Comparison of ENCODE assay signal across 8 mouse cellular contexts in the genomic region with DNA sequence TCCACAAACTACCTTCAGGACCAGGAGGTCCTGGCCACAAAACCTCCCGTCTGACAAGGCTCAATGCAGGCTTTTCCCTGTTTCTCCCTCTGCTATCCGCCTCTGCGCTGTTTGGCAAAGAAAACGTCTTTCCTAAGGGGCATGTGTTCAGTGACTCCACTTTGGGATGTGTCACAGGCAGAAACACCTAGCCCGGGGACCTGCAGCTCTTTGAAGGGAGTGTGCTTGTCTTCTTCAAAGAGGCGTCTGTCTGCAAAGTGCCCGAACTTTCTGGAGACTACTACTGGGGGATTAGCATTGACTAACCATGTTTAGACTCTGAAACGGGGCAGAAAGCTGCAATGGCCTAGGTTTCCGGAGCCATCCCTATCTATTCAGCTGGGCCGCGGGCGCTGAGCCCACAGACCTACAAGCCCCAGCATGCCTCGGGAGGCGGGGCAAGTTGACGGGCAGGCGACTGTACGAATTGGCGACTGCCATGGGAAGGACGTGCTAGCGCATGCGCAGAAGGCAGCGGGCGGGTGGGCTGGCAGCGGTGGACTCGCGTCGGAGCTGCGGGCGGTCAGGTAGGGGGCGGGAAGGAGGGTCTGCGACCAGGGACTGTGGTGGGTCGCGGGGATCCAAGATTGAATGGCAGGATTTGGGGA. TPM values are rescaled to one million over a fixed set of nuclear protein-coding genes. Genes with fewer than 3 reads are reported as not detected.
DNase-seq lines count a peak whose midpoint lies in the region; ATAC-seq and TF ChIP-seq lines count a peak whose summit lies in the region.

Trim32 (plus strand) TSS at position 483 of the 647 bp plus-strand sequence.

- ATAC-seq in hematopoietic stem cell, adult 5-6 weeks (replicated peaks in 1 of 2; ENCODE audit: insufficient read depth in 1 of 2, low FRiP score in 2 of 2, low TSS enrichment in 1 of 2, low read depth in 1 of 2, poor library complexity in 2 of 2, severe bottlenecking in 2 of 2) = peak; percentile 98
- ATAC-seq in lung, embryonic 16.5 days (ENCODE audit: low read depth) = peak; percentile 99

- no peaks in the 10 kb centered on the region for H3K27me3 ChIP-seq in MEL (ENCODE audit: control insufficient read depth in 1 of 2, insufficient read depth in 2 of 2, low read length in 2 of 2)
- no peaks in the 10 kb centered on the region for H3K27me3 ChIP-seq in lung, embryonic 16.5 days (ENCODE audit: control insufficient read depth, insufficient read depth, low read depth, low read length)

- H3K79me2 ChIP-seq in MEL (ENCODE audit: control insufficient read depth, insufficient read depth, low read length, poor library complexity) = no peaks in the 10 kb centered on the region; the same call in 1 of the 2 replicates

- peak within 1 kb of the TSS; percentile 81 for H3K4me2 ChIP-seq in lung, embryonic 16.5 days (ENCODE audit: low read depth, low read length)

- peak; percentile 90 for DNase-seq in MEL (ENCODE audit: low read depth, low spot score)
- peak; percentile 99 to 100 for DNase-seq in cerebellum, adult 18-20 months
- DNase-seq in forelimb bud, embryonic 11.5 days (ENCODE audit: low read depth, low spot score) = peak; percentile 97
- peak; percentile 95 for DNase-seq in layer of hippocampus, adult 9-10 months (ENCODE audit: low spot score)
- DNase-seq in ovary, postnatal 10 days (ENCODE audit: low spot score) = peak; percentile 99
- DNase-seq in thymus, postnatal 10 days (ENCODE audit: low spot score in 2 of 2) = peak; percentile 96 to 99

- TF ChIP-seq RAD21 in MEL (IDR thresholded peaks at IDR 0.05; ENCODE audit: low read depth, low read length) = no peak

- H3K4me1 ChIP-seq in MEL (ENCODE audit: control insufficient read depth in 1 of 2, insufficient read depth in 2 of 2, low read length in 2 of 2) = no peaks in the 10 kb centered on the region; a peak in 2 of 4 replicates
- H3K4me1 ChIP-seq in lung, embryonic 16.5 days (replicated peaks; ENCODE audit: control insufficient read depth, insufficient read depth, low read length) = peaks cover 15% of the 10 kb centered on the region

- H3K4me3 ChIP-seq in MEL (ENCODE audit: control insufficient read depth in 1 of 2, insufficient read depth in 1 of 2, low read depth in 2 of 2, low read length in 2 of 2) = peak within 1 kb of the TSS; percentile 64 to 79
- H3K4me3 ChIP-seq in lung, embryonic 16.5 days (ENCODE audit: low read length) = peak within 1 kb of the TSS; percentile 84

- H3K9ac ChIP-seq in MEL (ENCODE audit: control insufficient read depth, low read depth, low read length, poor library complexity, severe bottlenecking) = peak within 1 kb of the TSS; percentile 72
- peak within 1 kb of the TSS; percentile 82 for H3K9ac ChIP-seq in lung, embryonic 16.5 days (ENCODE audit: low read length)

- TF ChIP-seq POLR2A in MEL (IDR thresholded peaks at IDR 0.05; ENCODE audit: control insufficient read depth in 1 of 2, insufficient read depth in 1 of 2, low read depth in 1 of 2, low read length in 2 of 2, poor library complexity in 1 of 2) = peak in 1 of 2 experiments; percentile 67; a peak in 3 of 4 replicates

- WGBS in lung, embryonic 16.5 days = 3% methylated on average over 33 of the region's 33 CpGs

- TF ChIP-seq CTCF in MEL (IDR thresholded peaks at IDR 0.05 in 2 of 3, conservative IDR thresholded peaks at IDR 0.05 in 1 of 3; ENCODE audit: control insufficient read depth in 1 of 3, insufficient read depth in 1 of 3, low read depth in 2 of 3, low read length in 3 of 3, poor library complexity in 1 of 3, severe bottlenecking in 1 of 3) = no peak

- no peaks in the 10 kb centered on the region for H3K9me3 ChIP-seq in MEL (replicated peaks; ENCODE audit: insufficient read depth, low read length)
- no peaks in the 10 kb centered on the region for H3K9me3 ChIP-seq in lung, embryonic 16.5 days (ENCODE audit: control insufficient read depth, low read length)

- H3K27ac ChIP-seq in MEL (ENCODE audit: control insufficient read depth, low read depth, low read length) = peak within 1 kb of the TSS; percentile 41
- H3K27ac ChIP-seq in lung, embryonic 16.5 days (ENCODE audit: low read length) = peak within 1 kb of the TSS; percentile 31; the same call in 1 of the 2 replicates

- no peak for TF ChIP-seq EP300 in MEL (IDR thresholded peaks at IDR 0.05; ENCODE audit: low read depth in 1 of 2, low read length in 2 of 2)

- peaks cover 0 to 8% of the 10 kb centered on the region in 2 experiments; a peak in 2 of 4 replicates for H3K36me3 ChIP-seq in MEL (ENCODE audit: control insufficient read depth in 1 of 2, insufficient read depth in 2 of 2, low read length in 2 of 2)
- no peaks in the 10 kb centered on the region for H3K36me3 ChIP-seq in lung, embryonic 16.5 days (ENCODE audit: control insufficient read depth, insufficient read depth, low read length)

TF ChIP-seq in MEL, 35 proteins besides CTCF, POLR2A, EP300 and RAD21:
- TF ChIP-seq NRF1 (IDR thresholded peaks at IDR 0.05; ENCODE audit: insufficient read depth, low read depth, low read length, poor library complexity, severe bottlenecking) = peak; percentile 84
- TF ChIP-seq TBP (IDR thresholded peaks at IDR 0.05; ENCODE audit: low read depth, low read length) = 0 out of 2 replicates have a peak, but pooled peaks have one; percentile 26
- TF ChIP-seq MAZ (IDR thresholded peaks at IDR 0.05; ENCODE audit: low read depth, low read length) = 0 out of 2 replicates have a peak, but pooled peaks have one; percentile 18
- TF ChIP-seq KAT2A (conservative IDR thresholded peaks at IDR 0.05; ENCODE audit: low read depth, low read length) = peak; percentile 63; the same call in 1 of the 2 replicates
- TF ChIP-seq UBTF (IDR thresholded peaks at IDR 0.05; ENCODE audit: borderline replicate concordance, insufficient read depth, low read depth, low read length) = no peak
- TF ChIP-seq USF1 (IDR thresholded peaks at IDR 0.05; ENCODE audit: low read depth, low read length) = no peak
- 0 out of 2 replicates have a peak, but pooled peaks have one; percentile 21 for TF ChIP-seq ETS1 (IDR thresholded peaks at IDR 0.05; ENCODE audit: low read depth, low read length)
- TF ChIP-seq MYB (IDR thresholded peaks at IDR 0.05; ENCODE audit: low read depth, low read length) = no peak
- TF ChIP-seq SIN3A (IDR thresholded peaks at IDR 0.05; ENCODE audit: low read length) = peak; percentile 44; the same call in 1 of the 2 replicates
- TF ChIP-seq ELF1 (IDR thresholded peaks at IDR 0.05; ENCODE audit: low read depth, low read length) = no peak
- 0 out of 2 replicates have a peak, but pooled peaks have one; percentile 9 for TF ChIP-seq TCF12 (IDR thresholded peaks at IDR 0.05; ENCODE audit: low read depth, low read length)
- TF ChIP-seq NELFE (IDR thresholded peaks at IDR 0.05; ENCODE audit: low read depth, low read length) = peak; percentile 53
- no peak for TF ChIP-seq POLR2AphosphoS5 (IDR thresholded peaks at IDR 0.05; ENCODE audit: borderline replicate concordance, low read depth, low read length)
- TF ChIP-seq E2F4 (IDR thresholded peaks at IDR 0.05; ENCODE audit: borderline replicate concordance, low read depth, low read length) = no peak
- TF ChIP-seq HCFC1 (IDR thresholded peaks at IDR 0.05; ENCODE audit: low read depth, low read length) = peak; percentile 90
- no peak for TF ChIP-seq MEF2A (IDR thresholded peaks at IDR 0.05; ENCODE audit: extremely low read depth, insufficient replicate concordance, low read depth, low read length, poor library complexity, severe bottlenecking)
- 0 out of 2 replicates have a peak, but pooled peaks have one; percentile 43 for TF ChIP-seq ZMIZ1 (IDR thresholded peaks at IDR 0.05; ENCODE audit: low read depth, low read length)
- TF ChIP-seq POLR2AphosphoS2 (IDR thresholded peaks at IDR 0.05; ENCODE audit: low read length) = peak; percentile 25; the same call in 1 of the 2 replicates

RNA-seq across cellular contexts. Expression of gene Trim32, which starts in this region (rescaled TPM):
- 7.7 and 7.9 TPM in 2 replicates for total RNA-seq in MEL (2012; rRNA removed)
- polyA plus RNA-seq in MEL (2012; ENCODE audit: insufficient read depth in 1 of 2, insufficient read length in 2 of 2, low read depth in 1 of 2, low replicate concordance in 2 of 2, missing spikeins in 1 of 2) = 1 to 10 TPM in 1 of 2 experiments, not detected in 1; 8.7 TPM
- 7.4 and 15.9 TPM in 2 replicates for total RNA-seq in hematopoietic stem cell, adult 5-6 weeks (2017)
- 39.4 and 45.5 TPM in 2 replicates for polyA plus RNA-seq in lung, embryonic 16.5 days (2015; fragmentation: Nextera tagmentation; extraction: Ambion mirVana)

Comparison
In these comparisons a context has a peak if more than half of its experiments do, and no peak if none do; other contexts are left out.
1. Peak in every context shown above with its lines: DNase-seq, ATAC-seq, H3K4me3 ChIP-seq and H3K27ac ChIP-seq.